Mouse (Mus musculus): ENCODE data around the gene Sun1.

The Sun1 gene

GRCm38 (mm10) chr5:139286142-139286941 lies 85.9 kb downstream of the Sun1 start:
- no peak for DNase-seq (ENCODE audit: low read depth)

- DNase-seq (ENCODE audit: low read depth), result peak; percentile 90
Measured at GRCm38 (mm10) chr5:139287099-139287498, 86.7 kb downstream of the Sun1 start.

GRCm38 (mm10) chr5:139287787-139288186 lies 87.3 kb downstream of the Sun1 start:
- no peak for DNase-seq (ENCODE audit: low read depth)

GRCm38 (mm10) chr5:139288591-139288990 lies 88.2 kb downstream of the Sun1 start:
- no peak for DNase-seq (ENCODE audit: low read depth)

GRCm38 (mm10) chr5:139290467-139291259 lies 90.2 kb downstream of the Sun1 start:
- no peak for DNase-seq (ENCODE audit: low read depth)

GRCm38 (mm10) chr5:139291811-139292560 lies 91.5 kb downstream of the Sun1 start:
- peak; percentile 40 for DNase-seq (ENCODE audit: low read depth)

- DNase-seq (ENCODE audit: low read depth), result no peak
Measured at GRCm38 (mm10) chr5:139294089-139294488, 93.7 kb downstream of the Sun1 start.

- DNase-seq (ENCODE audit: low read depth), result no peak
Measured at GRCm38 (mm10) chr5:139297092-139297491, 96.7 kb downstream of the Sun1 start.

- no peak for DNase-seq (ENCODE audit: low read depth)
Measured at GRCm38 (mm10) chr5:139297745-139298144, 97.3 kb downstream of the Sun1 start.

Data from 416B (cell line).